Mouse (Mus musculus) lung, embryonic 14.5 days (tissue): ENCODE data around the gene Slitrk3. TPM values are rescaled to one million over a fixed set of nuclear protein-coding genes. Genes with fewer than 3 reads are reported as not detected.

ENCODE experiments used
- ATAC-seq: fragments of 200-750 bp; cut with Nextera tagmentation; 2 replicates; pipeline ENCODE4 v1.8.0; 2017; ENCODE audit warnings: mild to moderate bottlenecking, moderate TSS enrichment, moderate library complexity; ENCODE audit not compliant: insufficient read depth
- DNase-seq: peaks from one replicate; pipeline ENCODE4 v3.0.0-alpha.2; 2015
- H3K27ac ChIP-seq: fragments of 300-500 bp; sonication (generic); 2 replicates; pipeline ENCODE4 v1.5.1; 2014; ENCODE audit warnings: low read depth, mild to moderate bottlenecking, moderate library complexity
- H3K27me3 ChIP-seq: fragments of 300-500 bp; sonication (generic); 2 replicates; pipeline ENCODE4 v1.6.1; 2014; ENCODE audit warnings: low read length, control low read depth; ENCODE audit not compliant: insufficient read depth
- H3K36me3 ChIP-seq: fragments of 300-500 bp; sonication (generic); 2 replicates; pipeline ENCODE4 v1.6.1; 2014; ENCODE audit warnings: control low read depth; ENCODE audit not compliant: insufficient read depth
- H3K4me1 ChIP-seq: fragments of 300-500 bp; sonication (generic); 2 replicates; pipeline ENCODE4 v1.6.1; 2014; ENCODE audit warnings: antibody characterized with exemption, control low read depth; ENCODE audit not compliant: insufficient read depth
- H3K4me2 ChIP-seq: fragments of 300-500 bp; sonication (generic); 2 replicates; pipeline ENCODE4 v1.6.1; 2014; ENCODE audit warnings: mild to moderate bottlenecking
- H3K4me3 ChIP-seq: fragments of 300-500 bp; sonication (generic); 2 replicates; pipeline ENCODE4 v1.5.1; 2014; ENCODE audit warnings: low read depth, low read length
- H3K9ac ChIP-seq: fragments of 300-500 bp; sonication (generic); 2 replicates; pipeline ENCODE4 v1.6.1; 2014
- H3K9me3 ChIP-seq: fragments of 300-500 bp; sonication (generic); 2 replicates; pipeline ENCODE4 v1.6.1; 2016; ENCODE audit warnings: low read depth, low read length, control low read depth
- CTCF ChIP-seq: IDR thresholded peaks from 2 replicates; pipeline ENCODE4 v1.5.1; 2016; ENCODE audit warnings: antibody characterized with exemption, low read depth
- WGBS: fragments of 180-500 bp; shearing (Covaris S2); extraction: QIAGEN DNeasy Blood & Tissue Kit; methylation state at CpG from one replicate; pipeline ENCODE4 v1.1.7; 2014; 5-methylcytosine and 5-hydroxymethylcytosine counted together
- polyA plus RNA-seq: library from polyadenylated mRNA; unstranded; fragments of >200 nt; fragmentation: Nextera tagmentation; extraction: Ambion mirVana; gene quantifications from 2 replicates; pipeline ENCODE4 v1.2.1, GENCODE M21; 2014

Gene Slitrk3
- polyA plus RNA-seq, 1 experiment from 2014 or later, result 0.09 TPM

- no peak for TF ChIP-seq CTCF
- Histone ChIP-seq H3K27me3 (peaks cover 44% of the 10 kb centered on the region), H3K4me3 (no peak overlapping the region), H3K36me3 (no peaks in the 10 kb centered on the region), H3K27ac (no peak overlapping the region), H3K9me3 (no peaks in the 10 kb centered on the region), H3K4me1 (no peaks in the 10 kb centered on the region), H3K4me2 (no peak overlapping the region), H3K9ac (no peak overlapping the region)
- DNase-seq, result no peak
- no peak for ATAC-seq
- 34% methylated on average over 5 of the region's 5 CpGs for WGBS
Measured at GRCm38 (mm10) chr3:73056044-73056438, 1.6 kb downstream of the Slitrk3 start.

GRCm38 (mm10) chr3:73055399-73056043, 2.1 kb downstream of the Slitrk3 start:
- no peak overlapping the region for H3K4me3 ChIP-seq
- no peak for TF ChIP-seq CTCF
- DNase-seq, result peak; percentile 2
- H3K27ac ChIP-seq, result no peak overlapping the region
- H3K9ac ChIP-seq, result no peak overlapping the region
- no peaks in the 10 kb centered on the region for H3K9me3 ChIP-seq
- 41% methylated on average over 7 of the region's 7 CpGs for WGBS
- peaks cover 44% of the 10 kb centered on the region for H3K27me3 ChIP-seq
- H3K36me3 ChIP-seq, result no peaks in the 10 kb centered on the region
- H3K4me2 ChIP-seq, result no peak overlapping the region
- H3K4me1 ChIP-seq, result no peaks in the 10 kb centered on the region
- no peak for ATAC-seq

- Histone ChIP-seq H3K9ac (peak overlapping the region; percentile 20; the same call in 1 of the 2 replicates), H3K4me1 (no peaks in the 10 kb centered on the region), H3K27me3 (peaks cover 41% of the 10 kb centered on the region), H3K9me3 (no peaks in the 10 kb centered on the region), H3K4me3 (peak overlapping the region; percentile 41), H3K36me3 (no peaks in the 10 kb centered on the region), H3K27ac (no peak overlapping the region), H3K4me2 (peak overlapping the region; percentile 68)
- WGBS, result 4% methylated on average over 26 of the region's 26 CpGs
- TF ChIP-seq CTCF, result no peak
- ATAC-seq (peak; percentile 70; the same call in 1 of the 2 replicates), DNase-seq (peak; percentile 29)
Measured at GRCm38 (mm10) chr3:73053451-73053931, 4.1 kb downstream of the Slitrk3 start.

GRCm38 (mm10) chr3:73046248-73046647, 11.4 kb downstream of the Slitrk3 start:
- DNase-seq, result peak; percentile 85
- no peak overlapping the region for H3K4me3 ChIP-seq
- H3K9ac ChIP-seq, result no peak overlapping the region
- no peaks in the 10 kb centered on the region for H3K4me1 ChIP-seq
- whole genome bisulfite sequencing, result under 1% methylated on average over 3 of the region's 3 CpGs
- H3K36me3 ChIP-seq, result no peaks in the 10 kb centered on the region
- H3K27me3 ChIP-seq, result no peaks in the 10 kb centered on the region
- no peak overlapping the region for H3K4me2 ChIP-seq
- no peaks in the 10 kb centered on the region for H3K9me3 ChIP-seq
- no peak overlapping the region for H3K27ac ChIP-seq
- peak; percentile 83 for TF ChIP-seq CTCF
- peak; percentile 71 for ATAC-seq

GRCm38 (mm10) chr3:73042256-73042655, 15.3 kb downstream of the Slitrk3 start:
- ATAC-seq (no peak), DNase-seq (no peak)
- TF ChIP-seq CTCF, result no peak
- Histone ChIP-seq H3K36me3 (no peaks in the 10 kb centered on the region), H3K4me2 (no peak overlapping the region), H3K9ac (no peak overlapping the region), H3K4me1 (no peaks in the 10 kb centered on the region), H3K4me3 (no peak overlapping the region), H3K27me3 (no peaks in the 10 kb centered on the region), H3K27ac (no peak overlapping the region), H3K9me3 (no peaks in the 10 kb centered on the region)

- no peak overlapping the region for H3K4me2 ChIP-seq
- H3K27ac ChIP-seq, result no peak overlapping the region
- WGBS, result 15% methylated on average over 6 of the region's 6 CpGs
- DNase-seq, result no peak
- H3K9ac ChIP-seq, result no peak overlapping the region
- H3K27me3 ChIP-seq, result no peaks in the 10 kb centered on the region
- H3K36me3 ChIP-seq, result no peaks in the 10 kb centered on the region
- H3K4me3 ChIP-seq, result no peak overlapping the region
- no peak for TF ChIP-seq CTCF
- H3K4me1 ChIP-seq, result no peaks in the 10 kb centered on the region
- no peaks in the 10 kb centered on the region for H3K9me3 ChIP-seq
- no peak for ATAC-seq
Measured at GRCm38 (mm10) chr3:73006045-73006444, 51.6 kb downstream of the Slitrk3 start.

- ATAC-seq, result no peak
- H3K36me3 ChIP-seq, result no peaks in the 10 kb centered on the region
- TF ChIP-seq CTCF, result no peak
- no peaks in the 10 kb centered on the region for H3K27me3 ChIP-seq
- no peak overlapping the region for H3K9ac ChIP-seq
- H3K27ac ChIP-seq, result no peak overlapping the region
- H3K9me3 ChIP-seq, result no peaks in the 10 kb centered on the region
- no peak for DNase-seq
- no peaks in the 10 kb centered on the region for H3K4me1 ChIP-seq
- H3K4me2 ChIP-seq, result no peak overlapping the region
- no peak overlapping the region for H3K4me3 ChIP-seq
- 88% methylated on average over 4 of the region's 4 CpGs for WGBS
Measured at GRCm38 (mm10) chr3:73002933-73003696, 54.5 kb downstream of the Slitrk3 start.
